In the genomic region with DNA sequence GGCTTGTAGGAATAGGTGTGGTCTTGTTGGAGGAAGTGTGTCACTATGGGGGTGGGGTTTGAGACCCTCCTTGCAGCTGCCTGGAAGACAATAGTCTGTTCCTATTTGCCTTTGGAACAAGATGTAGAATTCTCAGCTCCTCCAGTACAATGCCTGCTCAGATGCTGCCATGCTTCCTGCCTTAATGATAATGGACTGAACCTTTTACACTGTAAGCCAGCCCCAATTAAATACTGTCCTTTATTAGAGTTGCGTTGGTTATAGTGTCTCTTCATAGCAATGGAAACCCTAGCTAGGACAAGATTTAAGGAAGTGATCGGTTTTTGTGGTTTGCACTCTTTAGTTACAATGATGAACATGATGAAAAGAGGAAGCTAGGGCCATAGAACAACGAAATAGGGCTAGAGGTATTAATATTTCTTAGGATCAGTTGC, we compare ENCODE assay signal across 21 mouse cellular contexts. TPM values are rescaled to one million over a fixed set of nuclear protein-coding genes. Genes with fewer than 3 reads are reported as not detected.
DNase-seq lines count a peak whose midpoint lies in the region; ATAC-seq and TF ChIP-seq lines count a peak whose summit lies in the region.
"Had no signal": no experiment of that assay in that cellular context is flagged by ENCODE, and none has a peak within 500 bp of the region (broad histone marks: within the 10 kb centered on the region; RNA-seq: fewer than 3 reads in every experiment).

No protein-coding gene starts in this region.

- peak; percentile 98 for ATAC-seq in megakaryocyte, adult 5-6 weeks (ENCODE audit: poor library complexity, severe bottlenecking)
- ATAC-seq: forebrain, embryonic 14.5 days; hindbrain, postnatal 0 days had no signal

- peak; percentile 53 to 79; a peak in 3 of 4 replicates for TF ChIP-seq EP300 in MEL (IDR thresholded peaks at IDR 0.05; ENCODE audit: low read depth in 1 of 2, low read length in 2 of 2)

- H3K9ac ChIP-seq in MEL (ENCODE audit: control insufficient read depth, low read depth, low read length, poor library complexity, severe bottlenecking) = no peak overlapping the region
- H3K9ac ChIP-seq: embryonic facial prominence, embryonic 13.5 days; heart, embryonic 15.5 days; limb, embryonic 15.5 days; neural tube, embryonic 13.5 days had no signal

- peaks cover 0 to 25% of the 10 kb centered on the region in 2 experiments; a peak in 2 of 4 replicates for H3K36me3 ChIP-seq in MEL (ENCODE audit: control insufficient read depth in 1 of 2, insufficient read depth in 2 of 2, low read length in 2 of 2)
- H3K36me3 ChIP-seq: embryonic facial prominence, embryonic 13.5 days; heart, embryonic 15.5 days; hindbrain, embryonic 10.5 days; limb, embryonic 15.5 days; neural tube, embryonic 13.5 days had no signal

- H3K27me3 ChIP-seq in MEL (ENCODE audit: control insufficient read depth in 1 of 2, insufficient read depth in 2 of 2, low read length in 2 of 2) = no peaks in the 10 kb centered on the region
- H3K27me3 ChIP-seq: embryonic facial prominence, embryonic 13.5 days; heart, embryonic 15.5 days; limb, embryonic 15.5 days had no signal

- H3K79me2 ChIP-seq in MEL (ENCODE audit: control insufficient read depth, insufficient read depth, low read length, poor library complexity) = no peaks in the 10 kb centered on the region

- peak overlapping the region; percentile 38; the same call in 1 of the 2 replicates for H3K27ac ChIP-seq in MEL (ENCODE audit: control insufficient read depth, low read depth, low read length)
- H3K27ac ChIP-seq: embryonic facial prominence, embryonic 13.5 days; heart, embryonic 15.5 days; hindbrain, embryonic 10.5 days; hindbrain, postnatal 0 days; limb, embryonic 15.5 days; neural tube, embryonic 13.5 days had no signal

- no peaks in the 10 kb centered on the region for H3K9me3 ChIP-seq in MEL (replicated peaks; ENCODE audit: insufficient read depth, low read length)
- H3K9me3 ChIP-seq: embryonic facial prominence, embryonic 13.5 days; heart, embryonic 15.5 days; hindbrain, embryonic 10.5 days; limb, embryonic 15.5 days; neural tube, embryonic 13.5 days had no signal

- TF ChIP-seq POLR2A in MEL (IDR thresholded peaks at IDR 0.05; ENCODE audit: control insufficient read depth in 1 of 2, insufficient read depth in 1 of 2, low read depth in 1 of 2, low read length in 2 of 2, poor library complexity in 1 of 2) = no peak

- TF ChIP-seq CTCF in MEL (IDR thresholded peaks at IDR 0.05 in 2 of 3, conservative IDR thresholded peaks at IDR 0.05 in 1 of 3; ENCODE audit: control insufficient read depth in 1 of 3, insufficient read depth in 1 of 3, low read depth in 2 of 3, low read length in 3 of 3, poor library complexity in 1 of 3, severe bottlenecking in 1 of 3) = no peak

- peak; percentile 76 for DNase-seq in 416B (ENCODE audit: low read depth)
- DNase-seq in B cell, adult 2 months = peak; percentile 69 to 70
- DNase-seq in MEL (ENCODE audit: low read depth, low spot score) = peak; percentile 86
- DNase-seq in ovary, postnatal 10 days (ENCODE audit: low spot score) = no peak
- DNase-seq in layer of hippocampus, adult 11-12 months (ENCODE audit: low spot score) = no peak
- DNase-seq in adrenal gland, adult 2 months = no peak
- DNase-seq: adrenal gland, adult 8-10 months; cerebellum, adult 9-10 months; gastrocnemius, postnatal 14 days; kidney, adult 11 months; lung, postnatal 4 days; right cerebral cortex, postnatal 14 days; thymus, postnatal 14 days had no signal

- no peak for TF ChIP-seq RAD21 in MEL (IDR thresholded peaks at IDR 0.05; ENCODE audit: low read depth, low read length)

- H3K4me3 ChIP-seq in MEL (ENCODE audit: control insufficient read depth in 1 of 2, insufficient read depth in 1 of 2, low read depth in 2 of 2, low read length in 2 of 2) = no peak overlapping the region
- H3K4me3 ChIP-seq: embryonic facial prominence, embryonic 13.5 days; heart, embryonic 15.5 days; hindbrain, embryonic 10.5 days; limb, embryonic 15.5 days; neural tube, embryonic 13.5 days had no signal

- H3K4me1 ChIP-seq in MEL (ENCODE audit: control insufficient read depth in 1 of 2, insufficient read depth in 2 of 2, low read length in 2 of 2) = peaks cover 14 to 17% of the 10 kb centered on the region in 2 experiments
- H3K4me1 ChIP-seq: embryonic facial prominence, embryonic 13.5 days; heart, embryonic 15.5 days; hindbrain, embryonic 10.5 days; limb, embryonic 15.5 days; neural tube, embryonic 13.5 days had no signal

TF ChIP-seq in MEL, 35 proteins besides CTCF, POLR2A, EP300 and RAD21:
- TF ChIP-seq MAX (IDR thresholded peaks at IDR 0.05; ENCODE audit: low read length) (no peak), USF1 (IDR thresholded peaks at IDR 0.05; ENCODE audit: low read depth, low read length) (no peak), CHD1 (IDR thresholded peaks at IDR 0.05; ENCODE audit: low read depth, low read length) (no peak), USF2 (IDR thresholded peaks at IDR 0.05; ENCODE audit: borderline replicate concordance in 1 of 2, insufficient read depth in 1 of 2, low read depth in 1 of 2, low read length in 2 of 2) (no peak), TCF12 (IDR thresholded peaks at IDR 0.05; ENCODE audit: low read depth, low read length) (0 out of 2 replicates have a peak, but pooled peaks have one; percentile 16), ETS1 (IDR thresholded peaks at IDR 0.05; ENCODE audit: low read depth, low read length) (peak; percentile 48; the same call in 1 of the 2 replicates), HCFC1 (IDR thresholded peaks at IDR 0.05; ENCODE audit: low read depth, low read length) (0 out of 2 replicates have a peak, but pooled peaks have one; percentile 30), E2F4 (IDR thresholded peaks at IDR 0.05; ENCODE audit: borderline replicate concordance, low read depth, low read length) (no peak), MYC (IDR thresholded peaks at IDR 0.05; ENCODE audit: low read depth, low read length) (no peak), ELF1 (IDR thresholded peaks at IDR 0.05; ENCODE audit: low read depth, low read length) (peak; percentile 19; the same call in 1 of the 2 replicates), GABPA (IDR thresholded peaks at IDR 0.05; ENCODE audit: low read depth, low read length) (no peak), KAT2A (conservative IDR thresholded peaks at IDR 0.05; ENCODE audit: low read depth, low read length) (no peak), ZC3H11A (IDR thresholded peaks at IDR 0.05; ENCODE audit: low read depth, low read length) (no peak), RCOR1 (IDR thresholded peaks at IDR 0.05; ENCODE audit: low read depth, low read length) (peak; percentile 83), MAFK (IDR thresholded peaks at IDR 0.05; ENCODE audit: borderline replicate concordance, low read depth, low read length) (no peak), NELFE (IDR thresholded peaks at IDR 0.05; ENCODE audit: low read depth, low read length) (no peak), ZNF384 (IDR thresholded peaks at IDR 0.05; ENCODE audit: low read depth, low read length) (no peak), MAZ (IDR thresholded peaks at IDR 0.05; ENCODE audit: low read depth, low read length) (no peak), SMC3 (IDR thresholded peaks at IDR 0.05; ENCODE audit: low read depth, low read length) (no peak), SIN3A (IDR thresholded peaks at IDR 0.05; ENCODE audit: low read length) (peak; percentile 65; the same call in 1 of the 2 replicates), NRF1 (IDR thresholded peaks at IDR 0.05; ENCODE audit: insufficient read depth, low read depth, low read length, poor library complexity, severe bottlenecking) (no peak), POLR2AphosphoS2 (IDR thresholded peaks at IDR 0.05; ENCODE audit: low read length) (no peak), CHD2 (IDR thresholded peaks at IDR 0.05; ENCODE audit: low read length) (no peak)

RNA-seq across cellular contexts. Expression of a gene that starts 6.8 kb away (rescaled TPM):
- total RNA-seq in MEL (2012; rRNA removed) = 29.3 and 31.0 TPM in 2 replicates
- 10 to 100 TPM in 1 of 2 experiments, not detected in 1; 43.6 TPM for polyA plus RNA-seq in MEL (2012; ENCODE audit: insufficient read depth in 1 of 2, insufficient read length in 2 of 2, low read depth in 1 of 2, low replicate concordance in 2 of 2, missing spikeins in 1 of 2)
- 28.7 and 31.0 TPM in 2 replicates for total RNA-seq in megakaryocyte, adult 5-6 weeks (2015)
- total RNA-seq in megakaryocyte, adult 5-6 weeks (2017) = 23.1 and 24.5 TPM in 2 replicates
- 10 to 100 TPM; 40.0 to 41.8 TPM for total RNA-seq in adrenal gland, adult 2 months (2021)
- polyA plus RNA-seq in adrenal gland, adult 2 months (2012; rRNA removed) = 27.5 and 29.7 TPM in 2 replicates

RNA-seq across cellular contexts. Expression of a gene that starts 8.1 kb away (rescaled TPM):
- 7.9 and 8.6 TPM in 2 replicates for total RNA-seq in MEL (2012; rRNA removed)
- polyA plus RNA-seq in MEL (2012; ENCODE audit: insufficient read depth in 1 of 2, insufficient read length in 2 of 2, low read depth in 1 of 2, low replicate concordance in 2 of 2, missing spikeins in 1 of 2) = 10 to 100 TPM in 1 of 2 experiments, not detected in 1; 11.8 TPM
- total RNA-seq in megakaryocyte, adult 5-6 weeks (2015) = 3.4 and 4.6 TPM in 2 replicates
- total RNA-seq in megakaryocyte, adult 5-6 weeks (2017) = 4.1 and 4.8 TPM in 2 replicates
- 1 to 10 TPM; 5.6 to 7.3 TPM for total RNA-seq in adrenal gland, adult 2 months (2021)
- polyA plus RNA-seq in adrenal gland, adult 2 months (2012; rRNA removed) = 2.3 and 3.2 TPM in 2 replicates

RNA-seq across cellular contexts. Expression of a gene that starts 48.6 kb away (rescaled TPM):
- total RNA-seq in MEL (2012; rRNA removed) = 51.7 and 53.2 TPM in 2 replicates
- 10 to 100 TPM in 1 of 2 experiments, not detected in 1; 85.4 TPM for polyA plus RNA-seq in MEL (2012; ENCODE audit: insufficient read depth in 1 of 2, insufficient read length in 2 of 2, low read depth in 1 of 2, low replicate concordance in 2 of 2, missing spikeins in 1 of 2)
- total RNA-seq in megakaryocyte, adult 5-6 weeks (2015) = 210 and 215 TPM in 2 replicates
- total RNA-seq in megakaryocyte, adult 5-6 weeks (2017) = 210 and 216 TPM in 2 replicates
- 100 to 1,000 TPM; 161 to 176 TPM for total RNA-seq in adrenal gland, adult 2 months (2021)
- polyA plus RNA-seq in adrenal gland, adult 2 months (2012; rRNA removed) = 130 and 132 TPM in 2 replicates

Comparison
In these comparisons a context has a peak if more than half of its experiments do, and no peak if none do; other contexts are left out.
1. DNase-seq: peak in 416B (single experiment), B cell, adult 2 months (2 of 2) and MEL (single experiment); none in ovary, postnatal 10 days (single experiment), layer of hippocampus, adult 11-12 months (single experiment) and adrenal gland, adult 2 months (single experiment).